Mouse (Mus musculus) E14TG2a.4 (cell line): ENCODE results near the gene Pola1.

Experiments used
- CTCF ChIP-seq: conservative IDR thresholded peaks from 2 replicates; pipeline ENCODE4 v1.5.1; 2014; ENCODE audit warnings: low read length
- NANOG ChIP-seq: IDR thresholded peaks from 2 replicates; pipeline ENCODE4 v1.6.1; 2014; ENCODE audit warnings: borderline replicate concordance, low read length, mixed read lengths

DNA sequence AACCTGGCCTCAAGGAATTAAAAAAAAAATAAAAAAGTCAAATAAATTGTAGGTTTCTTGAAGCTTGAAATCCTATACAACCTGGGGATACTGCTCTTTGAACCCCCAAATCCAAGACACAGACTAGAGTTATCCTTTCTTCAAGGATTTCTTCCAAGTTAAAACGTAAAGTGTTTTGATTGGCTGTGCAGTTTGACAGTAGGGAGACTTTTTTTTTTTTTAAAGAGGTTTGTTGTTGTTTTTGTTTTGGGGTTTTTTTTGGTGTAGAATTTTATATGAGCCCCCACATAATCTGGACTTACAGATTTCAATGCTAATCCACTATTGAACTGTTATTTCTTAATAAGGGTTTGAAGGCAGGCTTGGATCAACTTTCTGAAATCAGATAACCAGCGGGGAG lies 44.3 kb upstream of the Pola1 start:
- TF ChIP-seq CTCF = no peak
- TF ChIP-seq NANOG = no peak
